Mouse (Mus musculus) spleen, postnatal 36 days (tissue): ENCODE measurements around the gene Prr36.
A peak's percentile ranks its signal among the peaks of the same experiment; 100 is the strongest.

Source experiments
- DNase-seq, 2 experiments: peaks; one replicate each; pipeline ENCODE4 v3.0.0; 2022; ENCODE audit warnings: low spot score in 2 of 2, mixed read lengths in 1 of 2

Gene Prr36

DNA sequence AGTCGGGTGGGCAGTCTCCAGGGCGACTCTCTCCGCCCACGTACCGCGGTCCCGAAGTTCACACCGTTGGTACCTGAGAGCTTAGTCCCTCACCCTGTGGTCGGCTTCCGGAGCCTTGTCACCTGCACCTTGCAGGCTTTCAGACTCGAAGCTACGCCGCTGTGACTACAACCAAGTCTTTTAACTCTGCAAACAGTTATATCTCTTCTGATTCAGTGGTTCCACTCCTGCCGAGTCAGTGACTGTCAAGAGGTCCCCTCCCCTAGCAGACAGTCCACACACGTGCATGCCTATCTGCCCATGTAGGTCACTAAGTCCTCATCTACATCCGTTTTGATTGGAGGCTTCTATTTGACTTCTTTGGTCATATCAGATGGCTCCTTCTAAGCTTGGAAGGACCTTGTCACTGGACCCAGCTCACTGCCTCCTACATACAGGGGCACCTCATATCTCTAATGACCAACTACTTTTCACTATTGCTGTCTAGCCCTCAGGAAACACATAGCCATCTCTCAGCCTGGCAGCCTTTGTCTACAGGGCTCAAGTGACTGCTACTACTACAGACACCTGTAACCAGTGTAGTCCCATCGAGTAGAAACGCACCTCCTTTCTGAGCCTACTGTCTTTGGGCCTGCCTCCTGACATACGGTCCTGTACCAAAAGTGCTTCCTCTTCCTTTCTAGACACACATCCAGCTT lies 22.1 kb upstream of the Prr36 start:
- DNase-seq: no peak

DNA sequence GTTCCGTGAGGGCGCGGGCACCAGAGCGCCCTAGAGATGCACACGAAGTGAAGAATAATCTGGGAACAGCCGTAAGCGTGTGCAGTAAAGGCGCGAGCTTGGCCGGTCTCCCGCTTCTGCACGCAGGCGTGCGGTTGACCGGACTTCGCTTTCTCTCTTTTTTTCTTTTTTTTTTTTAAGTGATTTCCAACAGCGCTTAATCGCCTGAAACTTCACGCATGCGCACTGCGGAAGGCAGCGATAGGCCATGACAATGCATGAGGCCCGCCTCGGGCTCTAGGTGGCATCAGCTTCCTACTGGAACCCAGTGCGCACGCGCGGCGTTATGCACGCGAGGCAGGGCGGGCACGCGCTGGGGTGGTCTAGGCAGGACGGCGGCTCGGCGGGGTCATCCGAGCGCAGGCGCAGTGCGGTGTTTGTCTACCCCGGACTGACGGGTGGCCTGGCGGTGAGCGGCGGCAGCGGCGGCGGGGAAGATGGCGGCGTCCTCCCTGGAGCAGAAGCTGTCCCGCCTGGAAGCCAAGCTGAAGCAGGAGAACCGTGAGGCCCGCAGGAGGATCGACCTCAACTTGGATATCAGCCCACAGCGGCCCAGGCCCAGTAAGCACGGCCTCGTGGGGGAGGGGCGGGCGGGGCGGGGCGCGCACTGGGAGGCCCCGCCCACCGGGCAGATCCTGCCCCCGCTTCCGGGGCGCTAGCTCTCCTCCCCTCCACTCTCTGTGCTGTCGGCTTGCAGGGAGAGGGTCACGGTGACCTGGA lies 21.4 kb upstream of the Prr36 start, which contains the start of the genes Map2k7 and Gm49320:
Map2k7 (plus strand) TSS at position 307 of the 759 bp plus-strand sequence.
Gm49320 (plus strand) TSS at position 432 of the 759 bp plus-strand sequence.
- DNase-seq: peak; percentile 99 to 100

DNA sequence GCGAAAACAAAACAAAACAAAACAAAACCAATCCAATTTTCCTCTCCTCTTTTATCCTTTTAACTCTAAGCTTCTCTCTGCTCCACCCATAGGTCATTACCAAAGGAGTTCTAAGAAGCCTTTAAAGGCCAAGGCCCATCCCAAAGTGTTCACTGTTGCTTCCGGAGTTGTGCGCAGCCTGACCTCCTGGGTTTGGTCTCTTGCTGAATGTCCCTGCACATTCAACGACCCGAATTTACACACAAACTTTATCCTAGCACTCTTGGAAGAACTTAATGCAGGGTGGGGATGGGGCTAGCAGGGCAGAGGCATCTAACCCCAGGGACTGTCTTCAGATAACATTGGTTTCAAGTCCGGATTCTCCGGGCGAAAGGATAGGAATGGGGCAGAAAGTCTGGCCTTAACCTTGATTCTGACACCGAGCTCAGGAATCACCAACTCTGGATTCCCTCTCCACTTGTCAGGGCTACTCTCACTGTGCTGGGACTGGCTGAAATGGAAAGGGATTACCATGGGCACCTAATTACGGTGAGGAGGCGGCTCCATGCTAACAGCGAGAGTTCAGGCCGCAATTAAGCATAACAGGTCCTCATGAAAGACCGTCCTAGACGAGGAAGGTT lies 20.7 kb upstream of the Prr36 start:
- DNase-seq: peak in 1 of 2 experiments; percentile 15

DNA sequence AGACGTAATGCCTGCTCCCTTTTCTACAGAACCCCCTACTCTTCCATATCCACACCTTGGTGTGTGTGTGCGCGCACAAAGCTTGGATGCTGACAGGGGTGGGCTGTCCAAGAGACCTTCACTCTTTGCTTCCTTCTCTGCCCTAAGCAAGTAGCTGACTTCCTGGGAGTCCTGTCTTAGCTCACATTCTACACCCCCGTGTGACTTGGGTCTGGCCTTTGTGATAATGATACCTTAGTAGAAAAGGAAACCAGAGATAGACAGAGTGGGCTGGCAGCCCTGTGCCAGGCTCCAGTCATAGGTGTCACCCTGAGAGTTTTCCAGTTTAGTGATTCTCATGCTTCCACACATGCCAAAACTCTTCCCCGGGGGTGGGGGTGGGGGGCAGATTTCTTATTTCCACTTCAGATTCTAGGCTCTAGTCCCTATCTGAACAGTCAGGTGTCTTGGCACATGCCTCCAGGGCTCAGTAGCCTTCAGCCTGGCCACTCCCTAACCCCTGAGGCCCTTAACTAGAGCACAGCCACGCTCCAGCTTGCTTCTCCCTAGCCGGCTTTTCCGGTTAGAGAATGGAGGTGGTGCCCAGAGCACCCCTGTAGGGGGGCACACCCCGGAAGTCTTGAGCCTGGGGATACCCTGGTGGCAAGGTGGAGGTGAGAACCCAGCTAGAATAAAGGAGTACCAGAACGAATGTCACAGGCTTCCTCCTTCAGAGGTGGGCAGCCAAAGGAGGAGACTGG lies 13.5 kb upstream of the Prr36 start:
- no peak for DNase-seq

GRCm38 (mm10) chr8:4229784-4230183 lies 12.5 kb upstream of the Prr36 start:
- no peak for DNase-seq

DNA sequence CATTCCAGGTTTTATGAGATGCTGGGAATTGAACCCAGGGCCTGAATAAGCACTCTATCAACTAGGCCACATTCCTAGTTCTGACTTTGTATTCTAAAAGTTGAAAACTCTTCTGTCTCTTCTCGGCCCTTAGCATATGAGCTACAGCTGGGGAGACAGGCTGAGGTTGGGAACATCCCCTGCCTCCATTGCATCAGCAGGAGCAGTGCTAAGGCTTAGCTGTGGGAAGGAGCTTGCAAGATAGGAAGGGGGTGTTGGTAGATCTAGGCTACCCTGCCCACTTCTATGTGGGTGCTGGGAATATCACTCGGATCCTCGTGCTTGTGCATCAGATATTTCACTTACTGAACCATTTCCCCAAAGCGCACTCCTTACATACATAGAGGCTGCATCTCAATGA lies 10.7 kb upstream of the Prr36 start:
- DNase-seq: no peak

- no peak for DNase-seq
Observed at GRCm38 (mm10) chr8:4226739-4227347, 9.6 kb upstream of the Prr36 start, which contains the start of gene Lrrc8e. Gene Lrrc8e, plus strand, starts transcription at chr8:4226827.

- DNase-seq: no peak
Observed at GRCm38 (mm10) chr8:4226323-4226722, 9.1 kb upstream of the Prr36 start.

DNA sequence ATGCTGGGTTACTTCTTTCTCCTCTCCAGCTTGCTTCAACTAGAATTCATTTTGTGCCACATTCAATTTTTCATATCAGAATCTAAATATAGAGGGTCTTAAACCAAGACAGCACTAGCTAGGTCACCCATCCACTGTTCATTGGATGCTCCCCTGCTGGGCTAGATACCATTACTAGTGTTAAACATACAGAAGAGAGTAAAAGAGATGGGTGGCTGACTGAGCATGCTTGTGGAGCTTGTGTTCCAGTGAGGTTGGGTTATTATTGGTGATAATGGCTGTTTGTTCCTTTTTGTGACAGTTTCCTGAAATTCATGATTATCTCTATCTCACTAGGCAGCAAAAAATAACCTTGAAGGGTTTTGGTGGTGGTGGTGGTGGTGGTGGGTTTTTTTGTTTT lies 4.8 kb upstream of the Prr36 start:
- DNase-seq: no peak

GRCm38 (mm10) chr8:4219617-4220016 lies 2.4 kb upstream of the Prr36 start:
- no peak for DNase-seq

- DNase-seq: no peak
Observed at GRCm38 (mm10) chr8:4216296-4216695, 963 bp downstream of the Prr36 start.

- DNase-seq: peak; percentile 65 to 71
Observed at GRCm38 (mm10) chr8:4214006-4214980, 3.0 kb downstream of the Prr36 start.

- DNase-seq: peak; percentile 31 to 32
Observed at GRCm38 (mm10) chr8:4213210-4214005, 3.9 kb downstream of the Prr36 start.

DNA sequence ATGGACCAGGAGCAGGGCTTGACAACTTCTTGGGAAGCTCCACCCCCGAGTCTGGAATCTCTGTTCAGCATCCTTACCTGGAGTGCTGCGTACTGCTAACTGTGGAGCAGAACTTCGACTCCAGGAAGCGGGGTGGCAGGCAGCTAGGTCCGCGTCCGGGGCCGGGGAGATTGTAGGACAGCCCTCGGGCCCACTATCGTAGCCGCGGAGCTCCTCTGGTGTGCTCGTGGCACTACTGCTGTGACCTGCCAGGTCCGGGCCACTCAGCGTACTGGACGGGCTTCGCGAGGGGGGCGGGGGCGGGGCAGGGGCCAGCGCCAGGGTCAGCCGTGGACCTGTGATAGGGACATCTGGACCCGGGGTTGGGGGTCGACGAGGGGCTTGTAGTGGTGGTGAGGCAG lies 4.5 kb downstream of the Prr36 start:
- no peak for DNase-seq

DNA sequence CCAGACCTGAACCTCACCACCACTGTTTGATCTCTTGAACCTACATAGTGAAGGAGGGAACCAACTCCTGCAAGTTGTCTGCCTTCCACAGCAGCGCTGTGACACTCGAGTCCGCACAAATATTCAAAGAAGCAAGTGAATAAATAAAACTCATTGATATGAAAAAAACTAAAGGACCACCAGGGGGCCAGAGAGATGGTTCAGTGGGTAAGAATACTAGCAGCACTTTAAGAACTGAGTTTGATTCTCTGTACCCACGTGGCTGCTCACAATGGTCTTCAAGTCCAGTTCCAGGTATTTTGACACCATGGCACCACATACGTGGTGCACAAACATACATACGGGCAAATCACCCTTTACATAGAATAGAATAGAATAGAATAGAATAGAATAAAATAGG lies 6.2 kb downstream of the Prr36 start:
- no peak for DNase-seq

- DNase-seq: no peak
Observed at GRCm38 (mm10) chr8:4207016-4207350, 10.3 kb downstream of the Prr36 start.

- DNase-seq: no peak
Observed at GRCm38 (mm10) chr8:4206182-4207015, 10.9 kb downstream of the Prr36 start.

GRCm38 (mm10) chr8:4205246-4206123 lies 11.8 kb downstream of the Prr36 start:
- no peak for DNase-seq
